Mouse (Mus musculus) heart, postnatal 0 days (tissue): ENCODE measurements around the gene Celf2. TPM values are rescaled to one million over a fixed set of nuclear protein-coding genes. Genes with fewer than 3 reads are reported as not detected.
A peak's percentile ranks its signal among the peaks of the same experiment; 100 is the strongest.

Experiments
- ATAC-seq: fragments of 200-750 bp; cut with Nextera tagmentation; 2 replicates; pipeline ENCODE4 v1.8.0; 2017; ENCODE audit warnings: low read depth, moderate number of reproducible peaks, moderate library complexity; ENCODE audit not compliant: insufficient read depth
- DNase-seq: peaks from one replicate; pipeline ENCODE4 v3.0.0-alpha.2; 2016; ENCODE audit warnings: low spot score
- H3K27ac ChIP-seq: fragments of 300-500 bp; sonication (generic); 2 replicates; pipeline ENCODE4 v1.5.1; 2014; ENCODE audit warnings: low read depth, mild to moderate bottlenecking
- H3K27me3 ChIP-seq: fragments of 300-500 bp; sonication (generic); 2 replicates; pipeline ENCODE4 v1.6.1; 2014; ENCODE audit warnings: low read length, mixed read lengths; ENCODE audit not compliant: control insufficient read depth, insufficient read depth
- H3K36me3 ChIP-seq: fragments of 300-500 bp; sonication (generic); replicated peaks from 2 replicates; pipeline ENCODE4 v1.6.1; 2014; ENCODE audit warnings: low read length, mixed read lengths; ENCODE audit not compliant: control insufficient read depth, insufficient read depth
- H3K4me1 ChIP-seq: fragments of 300-500 bp; sonication (generic); 2 replicates; pipeline ENCODE4 v1.6.1; 2014; ENCODE audit warnings: antibody characterized with exemption; ENCODE audit not compliant: control insufficient read depth, insufficient read depth
- H3K4me2 ChIP-seq: fragments of 300-500 bp; sonication (generic); 2 replicates; pipeline ENCODE4 v1.6.1; 2014; ENCODE audit warnings: low read depth, mild to moderate bottlenecking, low read length, moderate library complexity
- H3K4me3 ChIP-seq: fragments of 300-500 bp; sonication (generic); 2 replicates; pipeline ENCODE4 v1.5.1; 2014; ENCODE audit warnings: low read depth, low read length
- H3K9ac ChIP-seq: fragments of 300-500 bp; sonication (generic); replicated peaks from 2 replicates; pipeline ENCODE4 v1.6.1; 2014; ENCODE audit warnings: low read depth, low read length, mixed read lengths
- H3K9me3 ChIP-seq: fragments of 300-500 bp; sonication (generic); replicated peaks from 2 replicates; pipeline ENCODE4 v1.6.1; 2016; ENCODE audit warnings: low read length; ENCODE audit not compliant: control insufficient read depth
- CTCF ChIP-seq: IDR thresholded peaks from 2 replicates; pipeline ENCODE4 v1.5.1; 2016; ENCODE audit warnings: antibody characterized with exemption, control low read depth, low read depth
- EP300 ChIP-seq: IDR thresholded peaks from 2 replicates; pipeline ENCODE4 v1.6.1; 2016; ENCODE audit warnings: antibody characterized with exemption, low read depth
- WGBS: fragments of 180-500 bp; shearing (Covaris S2); extraction: QIAGEN DNeasy Blood & Tissue Kit; methylation state at CpG from one replicate; pipeline ENCODE4 v1.1.7; 2014; 5-methylcytosine and 5-hydroxymethylcytosine counted together
- polyA plus RNA-seq: library from polyadenylated mRNA; unstranded; fragments of >200 nt; fragmentation: Nextera tagmentation; extraction: Ambion mirVana; gene quantifications from 2 replicates; pipeline ENCODE4 v1.2.1, GENCODE M21; 2015
- total RNA-seq: library from RNA; depleted of rRNA; stranded (reverse); fragments of >200 nt; gene quantifications from 2 replicates; pipeline ENCODE4 v1.2.3, GENCODE M21; 2014; ENCODE audit warnings: low replicate concordance

Gene Celf2
- total and polyA plus RNA-seq, 2 experiments from 2014 or later = 47.6 to 64.9 TPM

DNA sequence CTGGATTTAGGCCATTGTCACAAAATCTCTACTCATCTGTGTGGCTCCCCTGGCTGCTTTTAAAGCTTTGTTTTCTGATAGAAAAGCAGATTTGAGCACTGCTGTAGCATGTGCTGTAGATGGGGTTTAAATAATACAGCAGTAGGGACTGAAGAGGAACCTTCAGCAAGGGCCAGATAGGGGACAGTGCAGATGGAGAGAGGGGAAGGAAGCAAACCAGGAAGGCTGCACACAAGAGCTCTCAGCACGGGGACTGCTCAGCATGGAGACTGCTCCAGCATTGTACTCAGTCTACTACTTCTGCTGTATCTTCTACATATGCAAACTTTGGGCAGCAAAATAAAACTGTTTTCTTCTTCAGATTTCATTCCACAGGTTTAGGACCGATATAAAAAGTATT, 687.8 kb downstream of the Celf2 start:
- H3K36me3 ChIP-seq = no peaks in the 10 kb centered on the region
- ATAC-seq (no peak), DNase-seq (no peak)
- no peak overlapping the region for H3K27ac ChIP-seq
- no peaks in the 10 kb centered on the region for H3K27me3 ChIP-seq
- H3K9ac ChIP-seq = no peak overlapping the region
- no peaks in the 10 kb centered on the region for H3K4me1 ChIP-seq
- no peak overlapping the region for H3K4me2 ChIP-seq
- H3K4me3 ChIP-seq = no peak overlapping the region
- no peaks in the 10 kb centered on the region for H3K9me3 ChIP-seq
- WGBS = 72% methylated on average over 2 of the region's 2 CpGs
- TF ChIP-seq CTCF = no peak
- no peak for TF ChIP-seq EP300

DNA sequence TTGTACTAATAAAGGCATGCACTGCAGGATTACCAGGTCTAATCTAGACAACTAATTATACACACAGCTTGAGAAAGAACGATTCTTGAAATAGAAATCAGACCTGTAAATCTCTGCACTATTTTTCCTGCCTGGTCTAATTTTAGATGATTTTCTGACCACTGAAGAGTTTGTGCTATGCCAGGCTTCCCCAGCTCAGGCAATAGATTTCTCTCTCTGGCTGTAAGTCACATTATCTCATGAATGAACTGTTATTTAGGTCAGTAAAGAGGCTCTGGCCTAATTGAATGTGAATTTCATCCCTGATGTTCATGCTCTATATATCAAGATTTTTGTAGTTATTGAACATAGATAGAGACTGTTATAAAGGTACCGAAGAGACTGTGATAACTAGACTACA, 694.1 kb downstream of the Celf2 start:
- DNase-seq (peak; percentile 32), ATAC-seq (peak; percentile 47; the same call in 1 of the 2 replicates)
- Histone ChIP-seq H3K4me3 (no peak overlapping the region), H3K36me3 (no peaks in the 10 kb centered on the region), H3K27me3 (no peaks in the 10 kb centered on the region), H3K27ac (no peak overlapping the region), H3K4me1 (peaks cover 4% of the 10 kb centered on the region; the same call in 1 of the 2 replicates), H3K9ac (no peak overlapping the region), H3K9me3 (no peaks in the 10 kb centered on the region), H3K4me2 (no peak overlapping the region)
- TF ChIP-seq CTCF (no peak), EP300 (no peak)
- WGBS = 51% methylated on average over 2 of the region's 2 CpGs

- Histone ChIP-seq H3K36me3 (no peaks in the 10 kb centered on the region), H3K4me2 (no peak overlapping the region), H3K9me3 (no peaks in the 10 kb centered on the region), H3K27me3 (no peaks in the 10 kb centered on the region), H3K4me3 (no peak overlapping the region), H3K9ac (no peak overlapping the region), H3K27ac (no peak overlapping the region), H3K4me1 (no peaks in the 10 kb centered on the region)
- ATAC-seq (no peak), DNase-seq (no peak)
- WGBS = 83% methylated on average over 1 of the region's 1 CpGs
- TF ChIP-seq EP300 (no peak), CTCF (no peak)
Measured at GRCm38 (mm10) chr2:6808736-6809135, 700.6 kb downstream of the Celf2 start.

DNA sequence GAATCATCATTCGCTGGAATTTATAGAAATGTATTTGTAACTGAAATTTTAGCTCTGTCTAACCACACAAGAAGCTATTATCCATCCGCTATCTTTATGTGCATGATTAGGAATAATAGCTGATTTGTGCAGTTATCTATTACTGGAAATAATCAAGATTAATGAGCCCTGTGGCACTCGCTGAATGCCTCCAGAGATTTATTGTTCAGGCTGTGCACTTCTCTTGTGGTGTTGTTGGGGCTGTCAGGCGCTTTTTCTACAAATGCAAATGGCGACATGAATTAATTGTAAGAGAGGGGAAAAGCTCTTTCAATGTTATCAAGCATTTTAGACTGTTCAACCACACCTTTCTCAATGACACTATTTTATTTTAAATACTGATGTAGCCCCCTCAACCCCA, 712.6 kb downstream of the Celf2 start:
- no peak for TF ChIP-seq EP300
- no peak for TF ChIP-seq CTCF
- no peaks in the 10 kb centered on the region for H3K27me3 ChIP-seq
- H3K9ac ChIP-seq = no peak overlapping the region
- peaks cover 11% of the 10 kb centered on the region; the same call in 1 of the 2 replicates for H3K4me1 ChIP-seq
- H3K9me3 ChIP-seq = no peaks in the 10 kb centered on the region
- WGBS = 90% methylated on average over 5 of the region's 5 CpGs
- no peak overlapping the region for H3K4me2 ChIP-seq
- DNase-seq = no peak
- H3K36me3 ChIP-seq = 0 out of 2 replicates have a peak, but pooled peaks cover 3% of the 10 kb centered on the region
- H3K4me3 ChIP-seq = no peak overlapping the region
- no peak overlapping the region for H3K27ac ChIP-seq
- ATAC-seq = no peak

GRCm38 (mm10) chr2:6795995-6796588, 713.3 kb downstream of the Celf2 start:
- no peak for ATAC-seq
- 0 out of 2 replicates have a peak, but pooled peaks cover 3% of the 10 kb centered on the region for H3K36me3 ChIP-seq
- no peaks in the 10 kb centered on the region for H3K27me3 ChIP-seq
- no peak for DNase-seq
- H3K9ac ChIP-seq = no peak overlapping the region
- H3K4me3 ChIP-seq = no peak overlapping the region
- H3K27ac ChIP-seq = no peak overlapping the region
- H3K4me2 ChIP-seq = no peak overlapping the region
- WGBS = 64% methylated on average over 5 of the region's 5 CpGs
- peaks cover 11% of the 10 kb centered on the region; the same call in 1 of the 2 replicates for H3K4me1 ChIP-seq
- TF ChIP-seq CTCF (no peak), EP300 (no peak)
- H3K9me3 ChIP-seq = no peaks in the 10 kb centered on the region

- TF ChIP-seq CTCF (no peak), EP300 (no peak)
Measured at GRCm38 (mm10) chr2:6794858-6795257, 714.5 kb downstream of the Celf2 start.

More at GRCm38 (mm10) chr2:6794858-6795257, 714.5 kb downstream of the Celf2 start:
- Histone ChIP-seq H3K36me3 (0 out of 2 replicates have a peak, but pooled peaks cover 3% of the 10 kb centered on the region), H3K27ac (no peak overlapping the region), H3K9me3 (no peaks in the 10 kb centered on the region), H3K4me1 (peaks cover 11% of the 10 kb centered on the region; the same call in 1 of the 2 replicates), H3K9ac (no peak overlapping the region), H3K4me3 (no peak overlapping the region), H3K27me3 (no peaks in the 10 kb centered on the region), H3K4me2 (no peak overlapping the region)
- ATAC-seq (no peak), DNase-seq (no peak)
- WGBS = 33% methylated on average over 7 of the region's 7 CpGs
